Mouse (Mus musculus): Measurements from ENCODE around the gene Cyp2d11.
"Not testable (repeated sequence)": the region's sequence is repeated elsewhere in the genome, so short reads cannot be mapped to it uniquely, and the experiment has no call there.

Gene Cyp2d11

DNA sequence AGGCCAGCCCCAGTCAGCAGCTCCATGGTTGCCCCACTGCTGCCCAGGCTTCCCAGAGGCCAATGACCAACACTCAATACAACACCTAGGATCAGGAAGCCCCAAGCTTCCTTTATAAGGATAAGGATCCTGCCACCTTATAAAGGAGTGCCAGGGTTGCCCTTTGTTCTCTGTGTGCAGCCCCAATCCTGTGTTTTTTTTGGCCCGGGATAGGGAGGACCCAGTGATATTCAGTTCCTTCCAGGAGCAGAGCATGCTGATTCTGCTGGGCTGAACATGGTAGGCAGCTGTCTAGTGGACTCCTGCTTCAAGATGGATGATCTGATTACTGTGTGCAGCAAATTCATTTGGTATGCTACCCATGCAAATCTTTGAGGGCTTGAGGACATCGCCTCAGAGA lies at the start of gene Cyp2d11:
Gene Cyp2d11 (minus strand): TSS at position 101 of the 400 bp plus-strand sequence.
- not testable (repeated sequence) for DNase-seq

- peak; percentile 25 for DNase-seq
Observed at GRCm38 (mm10) chr15:82437975-82438617, 44.3 kb upstream of the Cyp2d11 start.

GRCm38 (mm10) chr15:82435606-82436005 lies 41.8 kb upstream of the Cyp2d11 start:
- DNase-seq: no peak

DNA sequence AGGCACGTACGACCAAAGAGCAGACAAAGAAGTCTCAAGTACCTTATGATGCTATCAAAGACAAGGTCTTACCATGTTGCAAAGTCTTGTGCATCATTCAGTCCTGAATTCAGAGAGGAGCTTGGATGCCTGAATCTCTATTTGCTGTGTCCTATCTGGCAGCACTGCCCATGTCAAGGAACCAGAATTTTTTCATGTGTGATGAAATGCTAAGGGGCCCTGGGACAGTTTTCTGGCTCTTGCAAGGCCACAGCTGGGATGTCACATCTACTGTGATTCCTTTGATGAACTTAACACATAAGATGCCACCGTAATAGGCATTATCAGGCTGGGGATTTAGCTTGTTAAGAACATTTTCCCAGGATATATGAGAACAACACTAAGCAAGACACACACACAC lies 41.2 kb upstream of the Cyp2d11 start:
- no peak for DNase-seq

GRCm38 (mm10) chr15:82434541-82434940 lies 40.7 kb upstream of the Cyp2d11 start:
- DNase-seq: no peak

DNA sequence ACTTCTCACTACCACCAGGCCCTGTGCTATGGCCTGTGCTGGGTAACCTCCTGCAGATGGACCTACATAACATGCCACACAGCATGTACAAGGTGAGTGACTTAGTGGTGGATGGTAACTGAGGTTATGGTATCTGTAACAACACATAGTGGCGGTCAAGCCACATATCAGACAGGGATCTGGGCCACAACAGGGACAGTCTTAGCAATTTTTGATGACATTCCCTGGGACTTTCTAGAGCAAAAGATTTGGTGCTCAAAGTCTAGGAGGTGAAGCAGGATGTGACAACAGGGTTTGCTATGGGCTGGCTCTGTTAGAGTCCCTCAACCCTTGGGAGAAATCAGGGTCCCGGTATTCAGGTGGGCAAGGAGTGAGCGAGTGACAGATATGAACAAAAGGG lies 39.8 kb upstream of the Cyp2d11 start:
- no peak for DNase-seq

GRCm38 (mm10) chr15:82433137-82433536 lies 39.3 kb upstream of the Cyp2d11 start, which contains the start of gene Cyp2d9:
Gene Cyp2d9, plus strand, starts transcription at chr15:82433437.
- no peak for DNase-seq

DNA sequence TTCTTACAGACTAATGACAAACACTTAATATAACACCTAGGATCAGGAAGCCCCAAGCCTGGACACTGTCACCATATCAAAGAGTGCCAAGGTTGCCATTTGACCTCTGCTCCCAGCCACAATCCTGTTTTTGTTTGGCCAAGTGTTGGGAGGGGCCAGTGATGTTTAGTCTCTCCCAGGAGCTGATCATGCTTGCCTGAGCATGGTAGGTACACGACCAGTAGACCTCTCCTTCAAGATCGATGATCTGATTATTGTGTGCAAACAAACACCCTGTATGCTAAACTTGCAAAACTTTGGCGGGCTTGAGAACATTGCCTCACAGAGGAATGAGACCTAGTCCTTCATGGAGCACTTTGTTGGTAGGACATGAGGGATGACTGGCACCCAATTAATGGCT lies 29.6 kb upstream of the Cyp2d11 start:
- DNase-seq: no peak

GRCm38 (mm10) chr15:82422935-82423334 lies 29.1 kb upstream of the Cyp2d11 start:
- no peak for DNase-seq

DNA sequence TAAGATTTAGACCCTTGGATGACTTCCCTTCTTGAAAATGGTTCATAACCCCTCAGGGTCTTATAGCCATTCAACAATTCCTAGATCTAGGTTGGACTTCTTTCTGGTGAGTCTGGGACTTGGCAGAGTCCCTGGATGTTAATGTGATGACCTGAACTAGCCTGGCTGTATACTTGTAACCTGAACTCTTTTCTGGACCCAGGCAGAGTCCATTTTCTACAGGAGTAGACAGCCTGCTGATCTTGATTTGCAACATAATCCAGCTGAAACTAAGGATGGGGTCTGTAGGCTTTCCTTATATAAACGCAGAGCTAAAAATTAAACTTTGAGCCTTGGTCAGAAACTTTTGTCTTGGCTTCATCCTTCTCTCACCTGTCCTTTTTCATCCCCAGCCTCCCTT lies 24.8 kb upstream of the Cyp2d11 start:
- no peak for DNase-seq

- DNase-seq: peak; percentile 92
Observed at GRCm38 (mm10) chr15:82416797-82417789, 23.3 kb upstream of the Cyp2d11 start.

GRCm38 (mm10) chr15:82407536-82407935 lies 13.7 kb upstream of the Cyp2d11 start:
- DNase-seq: no peak

DNA sequence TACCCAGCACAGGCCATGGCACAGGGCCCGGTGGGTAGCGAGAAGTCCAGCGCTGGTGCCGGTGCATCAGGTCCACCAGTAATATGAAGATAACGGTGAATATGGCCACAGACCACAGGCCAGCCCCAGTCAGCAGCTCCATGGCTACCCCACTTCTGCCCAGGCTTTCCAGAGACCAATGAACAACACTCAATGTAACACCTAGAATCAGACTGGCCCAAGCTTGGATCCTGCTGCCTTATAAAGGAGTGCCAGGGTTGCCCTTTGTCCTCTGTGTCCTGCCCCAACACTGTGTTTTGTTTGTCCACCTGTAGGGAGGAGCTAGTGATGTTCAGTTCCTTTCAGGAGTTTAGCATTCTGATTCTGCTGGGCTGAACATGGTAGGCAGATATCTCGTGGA lies 13.2 kb upstream of the Cyp2d11 start, which contains the start of gene Cyp2d10:
Gene Cyp2d10 (minus strand): TSS at position 215 of the 400 bp plus-strand sequence.
- DNase-seq: no peak

DNA sequence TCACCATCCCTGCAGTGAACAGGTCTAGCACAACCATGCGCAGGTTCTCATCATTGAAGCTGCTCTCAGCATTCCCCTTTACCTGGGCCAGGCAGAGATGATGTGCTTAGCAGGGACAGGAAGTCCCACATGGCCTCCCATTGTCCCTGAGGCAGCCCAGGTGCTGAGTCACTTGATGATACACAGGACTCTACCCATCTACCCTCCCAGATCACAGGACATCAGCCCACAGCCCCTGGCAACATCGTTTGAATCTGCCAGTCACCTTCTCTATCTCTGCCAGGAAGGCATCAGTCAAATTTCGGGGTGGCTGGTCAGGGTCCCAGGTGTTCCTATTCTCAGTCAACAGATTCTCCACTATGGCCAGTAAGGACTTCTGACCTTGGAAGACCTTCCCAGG lies 10.3 kb upstream of the Cyp2d11 start:
- DNase-seq: no peak

DNA sequence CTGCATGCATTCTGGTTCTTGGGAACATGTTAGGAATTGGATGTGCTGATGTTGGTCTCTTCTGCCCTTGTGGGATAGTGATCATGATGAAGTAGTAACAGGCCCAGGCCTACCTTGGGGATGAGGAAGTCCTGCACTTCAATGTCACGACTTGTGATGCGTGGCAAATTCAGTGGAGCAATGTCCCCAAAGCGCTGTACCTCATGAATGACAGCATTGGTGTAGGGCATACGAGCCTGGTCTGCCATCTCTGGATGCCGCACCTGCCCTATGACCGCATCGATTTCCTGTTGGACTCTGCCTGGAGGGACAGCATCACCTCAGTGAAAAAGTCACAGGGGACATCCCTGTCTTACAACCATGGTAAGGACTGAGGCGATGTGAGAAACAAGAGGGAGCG lies 9.8 kb upstream of the Cyp2d11 start:
- DNase-seq: no peak

GRCm38 (mm10) chr15:82402741-82403140 lies 8.9 kb upstream of the Cyp2d11 start:
- DNase-seq: no peak

GRCm38 (mm10) chr15:82402106-82402505 lies 8.3 kb upstream of the Cyp2d11 start:
- no peak for DNase-seq

DNA sequence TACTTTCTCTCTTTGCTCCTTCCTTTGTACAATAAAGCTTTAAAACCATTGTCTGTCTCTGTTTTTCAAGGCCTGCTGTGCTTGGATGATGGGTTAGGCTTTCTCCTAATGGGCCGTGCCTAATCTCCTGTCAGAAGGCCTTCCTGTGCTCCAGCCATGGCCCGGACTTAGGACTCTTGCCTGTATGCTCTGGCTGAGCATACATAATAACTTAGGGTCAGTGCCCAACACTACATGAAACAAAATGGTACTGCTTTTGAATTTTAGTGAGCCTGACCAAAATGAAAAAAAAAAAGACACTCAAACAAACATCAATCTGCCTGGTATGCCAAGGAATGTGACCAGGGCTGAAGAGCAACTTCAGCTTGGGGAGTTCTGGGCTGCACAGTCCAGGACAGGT lies 7.7 kb upstream of the Cyp2d11 start:
- no peak for DNase-seq

DNA sequence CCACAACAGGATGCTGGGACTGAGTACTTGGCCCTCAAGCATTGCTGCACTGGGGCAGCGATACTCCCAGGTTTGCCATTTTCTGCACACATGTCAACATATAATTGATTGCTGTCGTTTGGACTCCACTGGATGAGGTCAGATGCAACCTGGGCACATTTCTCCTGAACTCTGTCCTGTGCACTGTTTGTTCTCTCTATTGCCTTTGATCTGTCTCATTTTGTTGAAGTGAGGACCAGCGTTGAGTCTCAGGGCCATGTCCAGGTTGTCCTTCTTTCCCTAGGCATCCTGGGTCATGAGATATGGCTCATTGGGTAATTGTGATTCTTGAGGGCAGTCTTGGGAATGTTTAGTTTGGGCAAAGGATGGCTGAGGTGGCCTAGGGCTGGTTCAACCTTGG lies 2.1 kb upstream of the Cyp2d11 start:
- DNase-seq: not testable (repeated sequence)

DNA sequence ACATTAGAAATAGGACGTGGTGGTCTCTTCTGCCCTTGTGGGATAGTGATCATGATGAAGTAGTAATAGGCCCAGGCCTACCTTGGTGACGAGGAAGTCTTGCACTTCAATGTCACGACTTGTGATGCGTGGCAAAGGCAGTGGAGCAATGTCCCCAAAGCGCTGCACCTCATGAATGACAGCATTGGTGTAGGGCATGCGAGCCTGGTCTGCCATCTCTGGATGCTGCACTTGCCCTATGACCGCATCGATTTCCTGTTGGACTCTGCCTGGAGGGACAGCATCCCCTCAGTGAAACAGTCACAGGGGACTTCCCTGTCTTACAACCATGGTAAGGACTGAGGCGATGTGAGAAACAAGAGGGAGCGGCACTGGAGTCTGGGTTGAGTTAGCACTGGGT lies 3.9 kb downstream of the Cyp2d11 start:
- not testable (repeated sequence) for DNase-seq

DNA sequence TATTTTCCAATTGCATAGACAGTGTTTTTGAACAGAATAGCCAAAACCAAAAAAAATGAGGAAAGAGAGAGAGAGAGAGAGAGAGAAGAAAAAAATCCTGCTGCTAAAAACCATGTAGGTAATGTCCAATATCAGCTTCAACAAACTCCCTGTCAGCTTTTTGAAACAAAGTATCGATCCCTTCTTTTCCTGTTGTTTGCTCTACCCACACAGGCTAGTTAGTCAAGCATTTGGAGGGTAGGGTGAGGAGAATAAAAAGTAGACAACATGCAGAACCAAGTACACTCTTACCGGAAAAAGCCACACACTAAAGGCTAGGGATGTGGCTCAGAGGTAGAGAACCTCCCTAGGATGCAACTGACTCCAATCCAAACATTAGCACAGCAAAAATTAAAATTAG lies 8.1 kb downstream of the Cyp2d11 start:
- no peak for DNase-seq

GRCm38 (mm10) chr15:82382441-82382840 lies 11.4 kb downstream of the Cyp2d11 start:
- no peak for DNase-seq

GRCm38 (mm10) chr15:82380714-82381062 lies 13.1 kb downstream of the Cyp2d11 start:
- no peak for DNase-seq
